Mouse (Mus musculus) stomach, postnatal 0 days (tissue): ENCODE data around the gene Muc5b. TPM values are rescaled to one million over a fixed set of nuclear protein-coding genes. Genes with fewer than 3 reads are reported as not detected.

ENCODE experiments used
- ATAC-seq: fragments of 200-750 bp; cut with Nextera tagmentation; 2 replicates; pipeline ENCODE4 v1.8.0; 2017; ENCODE audit not compliant: low FRiP score, low TSS enrichment
- DNase-seq: peaks from one replicate; pipeline ENCODE4 v3.0.0-alpha.2; 2016; ENCODE audit warnings: low spot score
- H3K27ac ChIP-seq: fragments of 300-500 bp; sonication (generic); replicated peaks from 2 replicates; pipeline ENCODE4 v1.5.1; 2014; ENCODE audit warnings: mild to moderate bottlenecking, control low read depth
- H3K27me3 ChIP-seq: fragments of 300-500 bp; sonication (generic); 2 replicates; pipeline ENCODE4 v1.6.1; 2014; ENCODE audit warnings: low read length; ENCODE audit not compliant: control insufficient read depth, insufficient read depth
- H3K36me3 ChIP-seq: fragments of 300-500 bp; sonication (generic); 2 replicates; pipeline ENCODE4 v1.6.1; 2014; ENCODE audit warnings: low read length, mixed read lengths; ENCODE audit not compliant: control insufficient read depth, insufficient read depth
- H3K4me1 ChIP-seq: fragments of 300-500 bp; sonication (generic); replicated peaks from 2 replicates; pipeline ENCODE4 v1.6.1; 2014; ENCODE audit warnings: antibody characterized with exemption; ENCODE audit not compliant: control insufficient read depth, insufficient read depth
- H3K4me2 ChIP-seq: fragments of 300-500 bp; sonication (generic); replicated peaks from 2 replicates; pipeline ENCODE4 v1.6.1; 2014; ENCODE audit warnings: low read depth, mild to moderate bottlenecking, control low read depth, moderate library complexity
- H3K4me3 ChIP-seq: fragments of 300-500 bp; sonication (generic); 2 replicates; pipeline ENCODE4 v1.5.1; 2014; ENCODE audit warnings: low read depth, low read length, control low read depth
- H3K9ac ChIP-seq: fragments of 300-500 bp; sonication (generic); 2 replicates; pipeline ENCODE4 v1.6.1; 2014; ENCODE audit warnings: mild to moderate bottlenecking, low read length, control low read depth, mixed read lengths
- H3K9me3 ChIP-seq: fragments of 300-500 bp; sonication (generic); 2 replicates; pipeline ENCODE4 v1.6.1; 2016; ENCODE audit warnings: low read length; ENCODE audit not compliant: control insufficient read depth
- CTCF ChIP-seq: IDR thresholded peaks from 2 replicates; pipeline ENCODE4 v1.5.1; 2016; ENCODE audit warnings: antibody characterized with exemption, low read depth, mild to moderate bottlenecking, moderate library complexity
- EP300 ChIP-seq: optimal IDR thresholded peaks from 2 replicates; pipeline ENCODE3; 2016; ENCODE audit warnings: antibody characterized with exemption
- WGBS: fragments of 180-500 bp; shearing (Covaris S2); extraction: QIAGEN DNeasy Blood & Tissue Kit; methylation state at CpG from one replicate; pipeline ENCODE4 v1.1.7; 2014; 5-methylcytosine and 5-hydroxymethylcytosine counted together
- polyA plus RNA-seq: library from polyadenylated mRNA; unstranded; fragments of >200 nt; fragmentation: Nextera tagmentation; extraction: Ambion mirVana; gene quantifications from 2 replicates; pipeline ENCODE4 v1.2.1, GENCODE M21; 2015

The Muc5b gene
- polyA plus RNA-seq, 1 experiment from 2014 or later: 133 TPM

GRCm38 (mm10) chr7:141813321-141813720 lies 25.5 kb upstream of the Muc5b start:
- Histone ChIP-seq H3K4me3 (no peak overlapping the region), H3K9me3 (no peaks in the 10 kb centered on the region), H3K4me2 (no peak overlapping the region), H3K27me3 (no peaks in the 10 kb centered on the region), H3K36me3 (no peaks in the 10 kb centered on the region), H3K9ac (no peak overlapping the region), H3K27ac (no peak overlapping the region), H3K4me1 (no peaks in the 10 kb centered on the region)
- ATAC-seq: peak; percentile 9; the same call in 1 of the 2 replicates
- WGBS: 72% methylated on average over 4 of the region's 4 CpGs
- no peak for TF ChIP-seq EP300
- TF ChIP-seq CTCF: no peak
- DNase-seq: no peak

GRCm38 (mm10) chr7:141815361-141815760 lies 23.5 kb upstream of the Muc5b start:
- H3K27ac ChIP-seq: no peak overlapping the region
- 64% methylated on average over 4 of the region's 4 CpGs for WGBS

GRCm38 (mm10) chr7:141817355-141818075 lies 21.4 kb upstream of the Muc5b start:
- H3K27me3 ChIP-seq: no peaks in the 10 kb centered on the region
- no peak for TF ChIP-seq EP300
- TF ChIP-seq CTCF: no peak
- no peak overlapping the region for H3K4me3 ChIP-seq
- H3K4me1 ChIP-seq: no peaks in the 10 kb centered on the region; the same call in 1 of the 2 replicates
- no peak overlapping the region for H3K27ac ChIP-seq
- H3K4me2 ChIP-seq: no peak overlapping the region
- no peaks in the 10 kb centered on the region for H3K36me3 ChIP-seq
- DNase-seq (no peak), ATAC-seq (no peak)
- no peaks in the 10 kb centered on the region for H3K9me3 ChIP-seq
- H3K9ac ChIP-seq: no peak overlapping the region
- 59% methylated on average over 11 of the region's 11 CpGs for WGBS

More at GRCm38 (mm10) chr7:141815361-141815760, 23.5 kb upstream of the Muc5b start:
- H3K4me2 ChIP-seq: no peak overlapping the region
- H3K4me3 ChIP-seq: no peak overlapping the region
- TF ChIP-seq EP300 (no peak), CTCF (no peak)
- no peak; the same call in 1 of the 2 replicates for ATAC-seq
- no peaks in the 10 kb centered on the region for H3K27me3 ChIP-seq
- H3K36me3 ChIP-seq: no peaks in the 10 kb centered on the region
- no peaks in the 10 kb centered on the region for H3K4me1 ChIP-seq
- DNase-seq: no peak
- no peak overlapping the region for H3K9ac ChIP-seq
- H3K9me3 ChIP-seq: no peaks in the 10 kb centered on the region

GRCm38 (mm10) chr7:141818267-141818666 lies 20.6 kb upstream of the Muc5b start:
- Histone ChIP-seq H3K27ac (no peak overlapping the region), H3K27me3 (no peaks in the 10 kb centered on the region), H3K4me2 (no peak overlapping the region), H3K9me3 (no peaks in the 10 kb centered on the region), H3K4me3 (no peak overlapping the region), H3K9ac (no peak overlapping the region), H3K4me1 (peaks cover 3% of the 10 kb centered on the region; the same call in 1 of the 2 replicates), H3K36me3 (no peaks in the 10 kb centered on the region)
- DNase-seq: peak; percentile 39
- WGBS: 70% methylated on average over 3 of the region's 3 CpGs
- TF ChIP-seq EP300 (no peak), CTCF (peak; percentile 56)
- ATAC-seq: no peak

GRCm38 (mm10) chr7:141822582-141823261 lies 16.1 kb upstream of the Muc5b start:
- peaks cover 8% of the 10 kb centered on the region; the same call in 1 of the 2 replicates for H3K4me1 ChIP-seq
- H3K9ac ChIP-seq: no peak overlapping the region
- ATAC-seq (no peak), DNase-seq (no peak)
- TF ChIP-seq EP300: no peak
- no peak for TF ChIP-seq CTCF
- H3K9me3 ChIP-seq: no peaks in the 10 kb centered on the region
- no peak overlapping the region for H3K4me3 ChIP-seq
- 24% methylated on average over 4 of the region's 4 CpGs for WGBS
- H3K27me3 ChIP-seq: no peaks in the 10 kb centered on the region
- no peaks in the 10 kb centered on the region for H3K36me3 ChIP-seq
- H3K4me2 ChIP-seq: 0 out of 2 replicates have a peak overlapping the region, but pooled peaks have one; percentile 3
- H3K27ac ChIP-seq: peak overlapping the region; percentile 71

GRCm38 (mm10) chr7:141823699-141824098 lies 15.2 kb upstream of the Muc5b start:
- H3K27ac ChIP-seq: peak overlapping the region; percentile 71
- peak; percentile 68 for DNase-seq
- peak; percentile 70 for ATAC-seq
- H3K9ac ChIP-seq: no peak overlapping the region
- no peak overlapping the region for H3K4me3 ChIP-seq
- no peaks in the 10 kb centered on the region for H3K27me3 ChIP-seq
- peaks cover 8% of the 10 kb centered on the region; the same call in 1 of the 2 replicates for H3K4me1 ChIP-seq
- H3K36me3 ChIP-seq: no peaks in the 10 kb centered on the region
- TF ChIP-seq EP300: no peak
- TF ChIP-seq CTCF: no peak
- H3K9me3 ChIP-seq: no peaks in the 10 kb centered on the region
- H3K4me2 ChIP-seq: no peak overlapping the region
- WGBS: 62% methylated on average over 6 of the region's 6 CpGs
